Mouse (Mus musculus): ENCODE measurements around the gene Mia.
A peak's percentile ranks its signal among the peaks of the same experiment; 100 is the strongest.

Gene Mia

GRCm38 (mm10) chr7:27159882-27160281 lies 21.1 kb downstream of the Mia start:
- peak; percentile 75 for DNase-seq (ENCODE audit: low spot score)

GRCm38 (mm10) chr7:27159256-27159655 lies 21.7 kb downstream of the Mia start:
- no peak for DNase-seq (ENCODE audit: low spot score)

- DNase-seq (ENCODE audit: low spot score) = no peak
These were observed 22.8 kb downstream of the Mia start for GRCm38 (mm10) chr7:27158171-27158570.

GRCm38 (mm10) chr7:27156005-27156404 lies 25.0 kb downstream of the Mia start:
- no peak for DNase-seq (ENCODE audit: low spot score)

GRCm38 (mm10) chr7:27153205-27153764 lies 27.7 kb downstream of the Mia start, which contains the start of gene Cyp2t4:
Cyp2t4 (plus strand) TSS chr7:27153714.
- DNase-seq (ENCODE audit: low spot score) = no peak

GRCm38 (mm10) chr7:27136410-27136996 lies 44.5 kb downstream of the Mia start:
- DNase-seq (ENCODE audit: low spot score) = no peak

GRCm38 (mm10) chr7:27133757-27134156 lies 47.2 kb downstream of the Mia start:
- no peak for DNase-seq (ENCODE audit: low spot score)

GRCm38 (mm10) chr7:27133156-27133555 lies 47.8 kb downstream of the Mia start:
- DNase-seq (ENCODE audit: low spot score) = no peak

GRCm38 (mm10) chr7:27132588-27132987 lies 48.4 kb downstream of the Mia start:
- DNase-seq (ENCODE audit: low spot score) = peak; percentile 54

- DNase-seq (ENCODE audit: low spot score) = no peak
These were observed 49.6 kb downstream of the Mia start for GRCm38 (mm10) chr7:27131387-27131786.

- DNase-seq (ENCODE audit: low spot score) = no peak
These were observed 50.2 kb downstream of the Mia start for GRCm38 (mm10) chr7:27130521-27131370.

GRCm38 (mm10) chr7:27129811-27130210 lies 51.1 kb downstream of the Mia start:
- no peak for DNase-seq (ENCODE audit: low spot score)

Data from c-Kit-positive CD71-positive TER-119-positive erythroid progenitor cells, embryonic 14.5 days (primary cell).